Mouse (Mus musculus) T-cell, adult 2 months (primary cell): Measurements from ENCODE around the gene Slain2.

ENCODE experiments used
- DNase-seq: peaks from one replicate; pipeline ENCODE4 v3.0.0; 2022; ENCODE audit warnings: low spot score

The Slain2 gene

DNA sequence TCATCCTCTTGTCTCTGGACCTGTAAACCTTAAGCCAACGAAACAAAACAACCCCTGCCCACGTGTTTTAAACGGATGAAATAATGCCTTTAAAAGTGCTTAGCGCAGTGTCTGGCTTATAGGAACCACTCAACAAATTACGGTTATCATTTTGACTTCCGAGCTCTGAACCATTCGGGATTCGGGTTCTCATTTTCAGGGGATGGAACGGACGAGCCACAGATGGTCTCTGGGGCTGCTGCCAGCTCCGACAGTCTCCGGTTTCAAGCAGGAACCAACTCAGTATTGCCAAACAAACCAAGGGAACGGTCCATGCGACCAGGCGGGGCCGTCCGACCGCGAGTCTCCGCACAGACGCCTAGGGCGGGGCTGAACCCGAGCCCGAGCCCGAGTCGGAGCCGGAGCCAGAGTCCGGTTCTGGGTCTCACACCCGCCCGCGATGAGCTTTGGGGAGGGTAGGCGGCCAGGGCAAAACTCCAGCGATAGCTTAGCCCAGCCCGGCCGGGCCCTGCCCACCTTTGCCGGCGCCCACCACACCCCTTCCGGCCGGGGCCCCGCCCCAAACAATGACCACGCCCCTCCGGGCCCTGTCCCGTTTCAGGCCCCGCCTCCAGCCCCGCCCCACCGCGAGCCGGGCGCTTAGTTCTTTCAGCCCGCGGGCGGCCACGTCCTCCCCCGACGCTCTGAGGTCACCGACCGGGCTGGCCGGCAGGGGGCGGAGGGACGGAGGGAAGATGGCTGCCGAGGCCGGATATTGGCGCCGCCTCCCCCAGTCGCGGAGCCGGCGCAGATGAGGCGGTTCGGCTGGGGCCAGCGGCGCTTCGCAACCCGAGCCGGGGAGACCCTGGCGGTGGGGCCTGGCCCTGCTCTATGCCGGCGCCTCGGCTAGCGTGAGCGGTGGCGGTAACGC, at the start of gene Slain2:
TSS of gene Slain2 (plus strand) at position 657 of the 910 bp plus-strand sequence.
- peak; percentile 96 for DNase-seq

DNA sequence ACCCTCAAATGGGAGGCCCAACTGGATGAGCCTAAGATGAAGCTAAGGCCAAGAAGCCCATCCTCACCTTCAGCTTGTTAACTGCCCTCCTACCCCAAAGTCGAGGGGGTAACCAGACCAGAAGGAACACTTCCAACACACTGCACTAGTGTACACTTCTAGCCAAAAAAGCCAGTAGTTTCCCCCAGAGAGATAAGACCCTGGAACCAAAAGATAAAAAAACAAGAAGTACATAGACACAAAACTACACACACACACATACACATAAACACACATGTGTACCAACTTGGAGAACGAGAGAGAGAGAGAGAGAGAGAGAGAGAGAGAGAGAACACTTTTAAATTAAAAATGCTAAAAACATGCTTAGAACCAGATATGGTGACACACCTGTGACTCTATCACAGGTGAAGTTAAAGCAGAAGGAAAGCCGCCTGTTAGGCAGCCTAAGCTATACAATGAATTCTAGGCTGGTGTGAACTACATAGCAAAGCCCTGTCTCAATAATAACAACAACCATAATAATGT, 49.4 kb upstream of the Slain2 start:
- DNase-seq = no peak

DNA sequence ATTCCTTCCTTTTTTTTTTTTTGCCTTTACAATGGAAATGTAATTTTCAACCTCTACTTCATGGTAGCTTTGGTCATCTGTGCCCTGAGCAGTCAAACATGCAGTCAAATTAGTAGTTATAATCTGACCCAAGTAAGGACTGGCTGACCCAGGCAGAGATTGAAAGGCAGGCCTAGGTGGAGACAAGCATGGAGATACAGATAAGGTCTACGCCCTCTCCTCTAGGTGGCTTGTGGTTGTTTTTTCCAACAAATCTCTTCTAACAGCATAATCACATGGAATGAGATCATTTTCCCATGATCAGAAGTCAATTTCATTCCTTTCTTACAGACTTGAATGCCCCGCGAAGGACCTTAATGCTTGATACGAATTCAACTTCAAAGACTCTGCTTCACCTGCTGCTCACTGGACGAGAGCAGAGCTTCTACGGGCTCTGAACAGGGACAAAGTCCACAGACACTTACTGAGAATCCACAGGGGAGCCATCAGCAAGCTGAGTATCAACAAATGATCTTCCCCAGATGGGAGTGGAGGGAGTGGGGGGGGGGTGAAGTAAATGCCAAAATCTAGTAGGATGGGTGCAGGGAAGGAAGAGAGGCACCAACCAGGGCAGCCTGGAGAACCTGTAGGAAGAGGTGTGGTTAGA, 47.7 kb upstream of the Slain2 start:
- DNase-seq = no peak

GRCm38 (mm10) chr5:72867036-72867672, 47.0 kb upstream of the Slain2 start:
- DNase-seq = no peak

DNA sequence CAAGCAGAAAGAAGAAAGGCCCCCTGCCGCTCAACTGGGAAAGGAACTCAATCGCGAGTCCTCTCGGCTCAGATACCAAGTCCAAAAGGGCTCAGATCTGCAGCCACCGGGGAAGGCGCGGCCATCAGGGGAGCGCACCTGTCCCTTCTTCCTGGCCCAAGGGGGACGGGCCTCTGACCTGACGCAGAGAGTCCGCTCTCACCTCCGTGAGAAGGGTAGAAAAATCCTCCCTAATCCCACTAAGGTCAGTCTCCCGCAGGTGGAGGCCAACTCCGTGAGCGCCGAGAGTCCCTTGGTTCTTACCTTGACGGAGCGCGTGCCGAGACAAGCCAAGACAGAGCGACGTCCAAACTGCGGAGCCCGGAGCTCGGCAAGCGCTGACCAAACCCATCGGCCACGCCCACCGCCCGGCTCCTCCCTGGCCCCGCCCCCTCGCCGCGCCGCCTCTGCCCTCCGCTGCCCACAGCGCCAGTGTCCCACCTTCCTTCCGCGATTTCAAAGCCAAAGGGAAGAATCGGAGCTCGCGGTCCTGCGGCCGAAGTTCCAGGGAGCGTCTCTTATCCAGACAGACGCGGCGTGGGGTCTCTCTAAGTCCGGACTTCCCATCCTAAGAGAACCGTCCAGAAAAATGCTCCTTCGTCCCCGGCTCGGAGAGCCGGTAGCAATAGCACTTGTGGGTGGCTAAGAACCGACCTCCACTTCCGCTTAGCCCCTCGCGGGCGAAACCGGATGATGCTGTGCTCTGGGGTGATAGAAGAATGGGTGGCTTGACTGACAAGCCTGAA, 45.8 kb upstream of the Slain2 start, which contains the start of gene Tec:
TSS of gene Tec (minus strand) at position 393 of the 785 bp plus-strand sequence.
- peak; percentile 67 for DNase-seq

- DNase-seq = peak; percentile 36
Measured at GRCm38 (mm10) chr5:72869779-72870608, 44.1 kb upstream of the Slain2 start.

GRCm38 (mm10) chr5:72871114-72871513, 43.0 kb upstream of the Slain2 start:
- peak; percentile 10 for DNase-seq

DNA sequence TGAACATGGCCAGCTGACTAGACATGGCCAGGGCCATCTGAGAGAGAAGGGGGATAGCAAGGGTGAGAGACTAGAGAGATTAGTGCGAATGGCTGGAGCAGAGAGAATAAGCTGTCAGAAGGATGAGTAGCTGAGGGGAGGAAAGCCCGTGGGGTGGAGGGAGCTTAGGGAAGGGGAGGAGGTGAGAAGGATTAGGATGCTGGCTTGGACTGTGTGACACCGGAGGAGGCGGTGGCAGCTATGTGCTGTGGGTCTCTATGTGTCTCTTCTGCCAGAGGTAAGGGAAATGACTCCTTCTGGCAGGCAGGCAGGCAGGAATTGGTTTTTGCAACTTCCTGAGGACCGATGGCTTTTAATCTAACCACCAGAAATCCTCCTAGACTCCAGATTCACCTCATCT, 34.4 kb upstream of the Slain2 start:
- DNase-seq = no peak

DNA sequence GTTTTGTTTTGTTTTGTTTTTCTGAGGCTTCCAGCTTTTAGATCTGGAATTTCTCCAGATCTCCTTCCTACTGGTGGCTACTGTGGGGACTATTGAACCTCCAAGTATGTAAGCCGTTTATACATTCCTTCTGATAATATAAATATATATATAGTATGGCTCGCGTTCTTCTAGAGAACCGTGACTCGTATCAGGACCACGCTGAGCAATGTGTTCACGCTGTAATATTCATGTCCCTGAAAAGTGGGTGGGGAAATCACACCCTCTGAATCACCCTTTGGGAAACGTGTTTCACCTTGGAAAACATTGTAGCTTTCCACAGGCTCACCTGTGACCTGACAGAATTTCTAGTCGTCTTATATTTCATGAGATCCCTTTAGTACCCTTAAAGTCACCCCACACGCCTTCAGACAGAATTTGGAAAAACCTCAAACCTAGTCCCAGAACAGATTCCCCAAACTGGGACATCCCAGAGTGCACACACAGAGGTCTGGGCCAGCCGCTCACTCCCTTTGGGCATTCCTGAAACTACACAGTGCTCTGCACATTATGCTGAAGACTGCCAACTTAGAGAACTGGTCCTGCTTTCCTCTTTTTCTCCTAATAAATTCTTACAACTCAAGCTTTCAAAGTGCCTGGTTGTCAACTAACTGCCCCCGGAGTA, 32.2 kb upstream of the Slain2 start:
- DNase-seq = no peak

DNA sequence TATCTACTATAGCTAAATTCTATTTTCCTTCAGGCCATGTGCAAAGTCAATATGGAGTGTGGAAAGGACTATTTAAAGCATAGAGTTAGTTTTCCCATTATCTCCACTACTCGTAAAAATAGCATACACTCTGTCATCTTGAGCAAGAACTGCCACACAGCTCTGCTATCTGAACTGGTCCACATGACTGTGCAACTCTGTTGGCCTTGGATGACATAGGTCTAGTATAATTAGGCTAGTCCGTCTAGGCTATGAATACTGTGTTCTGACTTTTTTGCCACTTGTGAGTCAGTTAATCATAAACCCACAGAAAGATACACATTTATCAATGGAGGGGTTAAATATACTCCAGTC, 31.7 kb upstream of the Slain2 start:
- no peak for DNase-seq

GRCm38 (mm10) chr5:72883706-72884105, 30.4 kb upstream of the Slain2 start:
- DNase-seq = no peak

GRCm38 (mm10) chr5:72886458-72887222, 27.5 kb upstream of the Slain2 start:
- DNase-seq = no peak

DNA sequence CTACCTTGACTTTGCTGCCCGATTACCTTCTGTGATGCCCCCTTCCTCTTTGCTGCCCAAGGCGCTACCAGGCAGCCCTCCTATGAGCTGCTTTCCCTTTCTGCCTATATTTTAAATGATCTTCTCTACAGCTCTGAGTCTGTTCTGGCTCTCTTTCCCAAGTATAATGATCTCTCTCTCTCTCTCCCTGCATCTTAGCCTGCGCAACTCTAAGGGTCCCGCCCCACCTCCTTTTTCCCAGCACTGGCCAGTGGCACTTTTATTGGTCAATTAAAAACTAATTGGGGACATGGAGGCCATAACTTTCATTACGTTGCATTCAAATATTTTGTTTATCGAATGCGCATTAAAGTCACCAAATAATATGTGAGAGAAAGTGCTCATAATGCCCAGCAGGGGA, 25.8 kb upstream of the Slain2 start:
- DNase-seq = no peak

DNA sequence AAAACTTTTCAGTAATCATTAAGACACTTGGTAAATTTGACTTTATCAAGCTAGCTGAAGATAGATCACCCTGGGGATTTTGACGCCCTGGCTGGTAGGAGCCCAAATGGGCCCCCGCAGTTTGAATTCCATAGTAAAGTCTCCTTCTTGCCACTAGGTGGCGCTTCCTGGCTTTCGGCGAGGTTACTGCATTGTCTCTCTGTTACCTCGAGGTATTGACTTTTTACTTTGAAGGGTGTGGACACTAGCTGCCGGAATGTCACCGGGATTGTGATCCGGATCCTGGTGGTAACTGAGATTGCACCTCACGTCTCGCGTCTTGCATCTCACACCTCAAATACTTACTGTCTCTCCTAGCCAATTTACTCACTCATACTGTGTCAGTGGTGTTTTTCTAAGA, 22.6 kb upstream of the Slain2 start:
- DNase-seq = peak; percentile 63

DNA sequence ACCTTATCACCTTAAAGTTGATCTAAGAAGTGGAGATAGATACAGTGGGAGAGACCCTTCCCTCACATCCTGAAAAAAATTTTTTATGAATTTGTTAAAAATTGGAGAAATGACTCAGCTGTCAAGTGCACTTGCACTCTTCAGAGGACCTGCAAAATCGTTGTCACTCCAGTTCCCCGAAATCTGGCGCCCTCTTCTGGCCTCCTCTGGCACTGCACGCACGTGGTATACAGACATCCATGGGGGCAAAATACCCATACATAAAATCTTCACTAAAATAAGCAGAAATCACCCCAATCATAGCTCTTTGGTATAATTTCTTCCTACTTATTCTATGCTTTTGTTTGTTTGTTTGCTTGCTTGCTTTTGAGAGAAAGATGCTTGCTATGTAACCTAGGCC, 20.1 kb upstream of the Slain2 start:
- peak; percentile 29 for DNase-seq

- DNase-seq = no peak
Measured at GRCm38 (mm10) chr5:72895261-72895660, 18.8 kb upstream of the Slain2 start.

DNA sequence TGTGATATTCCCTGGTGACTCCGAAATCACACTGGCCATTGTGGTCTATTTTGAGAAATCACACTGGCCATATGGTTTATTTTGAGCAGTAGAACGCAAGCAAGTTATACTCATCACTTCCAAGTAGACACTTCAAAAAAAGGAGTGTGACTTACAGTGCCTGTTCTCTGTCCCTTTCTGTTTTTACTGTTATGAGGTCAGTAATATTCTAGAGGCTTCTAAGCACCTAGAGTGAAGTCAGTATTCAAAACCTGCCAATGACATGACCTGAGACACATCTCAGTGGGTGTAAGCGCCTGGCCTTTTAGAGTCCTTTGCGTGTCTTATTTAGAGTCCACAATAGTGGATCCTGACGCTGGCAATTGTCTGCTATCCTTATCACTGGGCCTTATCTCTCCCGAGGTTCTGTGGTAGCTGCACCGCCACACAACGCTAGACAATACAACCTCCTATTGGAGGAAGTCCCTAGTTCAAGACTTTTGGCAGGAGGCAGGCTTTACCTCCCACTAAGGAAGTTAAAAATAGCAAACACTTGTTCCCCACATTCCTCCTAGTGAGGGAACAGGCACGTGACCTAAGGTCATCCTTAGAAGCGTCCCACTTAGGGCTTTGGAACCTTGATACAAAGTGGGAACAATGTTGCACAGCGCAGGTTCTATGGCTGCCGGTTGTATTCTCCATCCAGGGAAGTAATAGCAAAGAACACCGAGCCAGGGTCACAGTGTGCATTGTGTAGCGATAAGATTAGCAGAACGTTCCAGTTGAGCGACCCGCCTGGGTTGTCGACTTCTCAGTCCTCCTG, 17.4 kb upstream of the Slain2 start:
- no peak for DNase-seq

GRCm38 (mm10) chr5:72897998-72898397, 16.1 kb upstream of the Slain2 start:
- DNase-seq = no peak

DNA sequence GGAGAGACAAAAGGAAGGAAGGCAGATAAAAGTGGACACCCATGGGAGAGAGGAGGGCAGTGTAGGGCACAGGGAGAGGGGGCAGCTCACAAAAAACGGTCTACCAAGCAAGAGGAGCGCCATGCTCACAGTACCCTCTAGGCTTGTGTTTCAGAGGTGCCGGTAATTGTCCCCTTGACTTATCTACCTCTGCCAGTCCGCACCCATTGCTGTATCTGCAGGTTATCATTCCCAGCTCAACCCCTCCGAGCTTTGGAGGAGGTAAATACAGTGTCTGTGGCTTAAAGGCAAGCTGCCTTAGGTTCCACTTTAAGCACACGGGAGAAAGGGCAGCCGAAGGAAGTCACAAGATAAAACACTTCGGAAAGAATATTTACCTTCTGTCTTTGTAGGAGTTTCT, 14.8 kb upstream of the Slain2 start:
- no peak for DNase-seq
